Mouse (Mus musculus): ENCODE measurements around the gene Rpe.

GRCm38 (mm10) chr1:66700149-66700692, 410 bp upstream of the Rpe start:
- TF ChIP-seq CTCF (IDR thresholded peaks at IDR 0.05; ENCODE audit: insufficient read depth, low read length) (no peak), POLR2A (IDR thresholded peaks at IDR 0.05; ENCODE audit: borderline replicate concordance, extremely low read depth, low read depth, low read length) (no peak)
